20 mouse cellular contexts compared by ENCODE assay signal in genomic region chr4:120141810-120142209, GRCm38 (mm10). TPM values are rescaled to one million over a fixed set of nuclear protein-coding genes. Genes with fewer than 3 reads are reported as not detected.
A peak's percentile ranks its signal among the peaks of the same experiment; 100 is the strongest.
DNase-seq lines count a peak whose midpoint lies in the region; ATAC-seq and TF ChIP-seq lines count a peak whose summit lies in the region.
"Had no signal": no experiment of that assay in that cellular context is flagged by ENCODE, and none has a peak within 500 bp of the region (broad histone marks: within the 10 kb centered on the region; RNA-seq: fewer than 3 reads in every experiment).

No protein-coding gene starts in this region.

- no peak overlapping the region for H3K9ac ChIP-seq in forebrain, embryonic 16.5 days (replicated peaks; ENCODE audit: low read depth, low read length)
- no peak overlapping the region for H3K9ac ChIP-seq in forebrain, embryonic 15.5 days (replicated peaks)
- H3K9ac ChIP-seq in heart, postnatal 0 days (replicated peaks; ENCODE audit: low read depth, low read length): no peak overlapping the region
- H3K9ac ChIP-seq: hindbrain, embryonic 13.5 days; intestine, embryonic 15.5 days had no signal

- TF ChIP-seq EP300 in heart, postnatal 0 days (IDR thresholded peaks at IDR 0.05; ENCODE audit: low read depth): no peak

- ATAC-seq in forebrain, embryonic 16.5 days: peak; percentile 37
- no peak for ATAC-seq in forebrain, embryonic 15.5 days (replicated peaks)
- peak; percentile 15; the same call in 1 of the 2 replicates for ATAC-seq in heart, postnatal 0 days (ENCODE audit: insufficient read depth, low read depth)
- ATAC-seq: intestine, embryonic 15.5 days had no signal

- H3K9me3 ChIP-seq in forebrain, embryonic 16.5 days (ENCODE audit: control insufficient read depth, low read length): no peaks in the 10 kb centered on the region
- H3K9me3 ChIP-seq in forebrain, embryonic 15.5 days: no peaks in the 10 kb centered on the region
- no peaks in the 10 kb centered on the region for H3K9me3 ChIP-seq in heart, postnatal 0 days (replicated peaks; ENCODE audit: control insufficient read depth, low read length)
- H3K9me3 ChIP-seq: hindbrain, embryonic 13.5 days; intestine, embryonic 15.5 days had no signal

- H3K36me3 ChIP-seq in forebrain, embryonic 16.5 days (ENCODE audit: control insufficient read depth, insufficient read depth): no peaks in the 10 kb centered on the region
- no peaks in the 10 kb centered on the region for H3K36me3 ChIP-seq in forebrain, embryonic 15.5 days
- no peaks in the 10 kb centered on the region for H3K36me3 ChIP-seq in heart, postnatal 0 days (replicated peaks; ENCODE audit: control insufficient read depth, insufficient read depth, low read length)
- H3K36me3 ChIP-seq: hindbrain, embryonic 13.5 days; intestine, embryonic 15.5 days had no signal

- H3K4me3 ChIP-seq in forebrain, embryonic 16.5 days (replicated peaks; ENCODE audit: low read length): no peak overlapping the region
- H3K4me3 ChIP-seq in forebrain, embryonic 15.5 days: no peak overlapping the region
- H3K4me3 ChIP-seq in heart, postnatal 0 days (ENCODE audit: low read depth, low read length): no peak overlapping the region
- H3K4me3 ChIP-seq: gastrocnemius, adult 2 months; hindbrain, embryonic 13.5 days; intestine, embryonic 15.5 days had no signal

- intact Hi-C loops in heart, postnatal 36 days (cut with DNase I): no loop called here

- H3K4me2 ChIP-seq in forebrain, embryonic 16.5 days (ENCODE audit: low read length): no peak overlapping the region
- H3K4me2 ChIP-seq in forebrain, embryonic 15.5 days (replicated peaks): no peak overlapping the region
- no peak overlapping the region for H3K4me2 ChIP-seq in heart, postnatal 0 days (ENCODE audit: low read depth, low read length)
- H3K4me2 ChIP-seq: heart, embryonic 11.5 days; hindbrain, embryonic 13.5 days; intestine, embryonic 15.5 days had no signal

- H3K4me1 ChIP-seq in forebrain, embryonic 16.5 days (replicated peaks; ENCODE audit: control insufficient read depth, insufficient read depth, low read length): no peaks in the 10 kb centered on the region
- H3K4me1 ChIP-seq in forebrain, embryonic 15.5 days: peaks cover 7% of the 10 kb centered on the region; the same call in 1 of the 2 replicates
- peaks cover 29% of the 10 kb centered on the region for H3K4me1 ChIP-seq in heart, postnatal 0 days (ENCODE audit: control insufficient read depth, insufficient read depth)
- H3K4me1 ChIP-seq: hindbrain, embryonic 13.5 days; intestine, embryonic 15.5 days had no signal

- DNase-seq in heart, postnatal 0 days (ENCODE audit: low spot score): no peak
- no peak for DNase-seq in heart, postnatal 36 days
- DNase-seq in MN1 (ENCODE audit: low spot score): peak; percentile 44
- peak; percentile 14 for DNase-seq in brain, embryonic 14.5 days (ENCODE audit: low read depth)
- no peak for DNase-seq in cerebellum, adult 11-12 months
- DNase-seq: adrenal gland, postnatal 14 days; cerebellum, adult 2 months; cerebellum, postnatal 10 days; gastrocnemius, adult 2 months; gastrocnemius, postnatal 25 days; heart, postnatal 4 days; kidney, adult 18-20 months had no signal

- TF ChIP-seq POLR2A in brain, embryonic 14.5 days (IDR thresholded peaks at IDR 0.05; ENCODE audit: borderline replicate concordance, extremely low read depth, insufficient read depth, insufficient read length, poor library complexity, severe bottlenecking): no peak

- 69% methylated on average over 1 of the region's 1 CpGs for WGBS in forebrain, embryonic 16.5 days
- WGBS in forebrain, embryonic 15.5 days: 70% methylated on average over 1 of the region's 1 CpGs
- WGBS in heart, postnatal 0 days: 37% methylated on average over 1 of the region's 1 CpGs

- no peak overlapping the region for H3K27ac ChIP-seq in forebrain, embryonic 16.5 days (ENCODE audit: low read length)
- H3K27ac ChIP-seq in forebrain, embryonic 15.5 days (replicated peaks): no peak overlapping the region
- no peak overlapping the region for H3K27ac ChIP-seq in heart, postnatal 0 days (ENCODE audit: low read depth)
- H3K27ac ChIP-seq: gastrocnemius, adult 2 months; hindbrain, embryonic 13.5 days; intestine, embryonic 15.5 days had no signal

- TF ChIP-seq CTCF in heart, postnatal 0 days (IDR thresholded peaks at IDR 0.05; ENCODE audit: low read depth): no peak
- TF ChIP-seq CTCF in brain, embryonic 14.5 days (IDR thresholded peaks at IDR 0.05; ENCODE audit: borderline replicate concordance, extremely low read depth, insufficient read depth, insufficient read length): no peak

- H3K27me3 ChIP-seq in forebrain, embryonic 16.5 days (replicated peaks; ENCODE audit: control insufficient read depth, insufficient read depth, low read length): no peaks in the 10 kb centered on the region
- H3K27me3 ChIP-seq in forebrain, embryonic 15.5 days: no peaks in the 10 kb centered on the region
- H3K27me3 ChIP-seq in heart, postnatal 0 days (ENCODE audit: control insufficient read depth, insufficient read depth, low read length): no peaks in the 10 kb centered on the region
- H3K27me3 ChIP-seq: hindbrain, embryonic 13.5 days; intestine, embryonic 15.5 days had no signal

RNA-seq across cellular contexts. Expression of gene Edn2, which starts 19.2 kb away (rescaled TPM):
- polyA plus RNA-seq in forebrain, embryonic 16.5 days (2015; fragmentation: Nextera tagmentation; extraction: Ambion mirVana): 0.38 TPM in 1 of 2 replicates, not detected in the other
- polyA plus RNA-seq in forebrain, embryonic 15.5 days (2015; fragmentation: Nextera tagmentation; extraction: Ambion mirVana): 0.27 TPM in 1 of 2 replicates, not detected in the other
- total RNA-seq in heart, postnatal 0 days (2014; rRNA removed; ENCODE audit: low replicate concordance): 1.5 TPM in 1 of 2 replicates, not detected in the other
- polyA plus RNA-seq in heart, postnatal 0 days (2015; fragmentation: Nextera tagmentation; extraction: Ambion mirVana): 0.10 and 0.20 TPM in 2 replicates
- total RNA-seq in heart, postnatal 36 days (2021): not detected
- 0.30 TPM in 1 of 2 replicates, not detected in the other for polyA plus RNA-seq in brain, embryonic 14.5 days (2012; rRNA removed)
- total RNA-seq: adrenal gland, postnatal 14 days; gastrocnemius, adult 2 months; gastrocnemius, postnatal 25 days; granulocyte monocyte progenitor cell, adult 5-6 weeks; heart, postnatal 4 days had no signal
- polyA plus RNA-seq: forebrain, embryonic 11.5 days; kidney, embryonic 14.5 days had no signal

Comparison
In these comparisons a context has a peak if more than half of its experiments do, and no peak if none do; other contexts are left out.
1. DNase-seq: peak in MN1 (single experiment) and brain, embryonic 14.5 days (single experiment); none in heart, postnatal 0 days (single experiment), heart, postnatal 36 days (0 of 2) and cerebellum, adult 11-12 months (single experiment).